Mouse (Mus musculus): ENCODE measurements around the gene Slc20a1.

DNA sequence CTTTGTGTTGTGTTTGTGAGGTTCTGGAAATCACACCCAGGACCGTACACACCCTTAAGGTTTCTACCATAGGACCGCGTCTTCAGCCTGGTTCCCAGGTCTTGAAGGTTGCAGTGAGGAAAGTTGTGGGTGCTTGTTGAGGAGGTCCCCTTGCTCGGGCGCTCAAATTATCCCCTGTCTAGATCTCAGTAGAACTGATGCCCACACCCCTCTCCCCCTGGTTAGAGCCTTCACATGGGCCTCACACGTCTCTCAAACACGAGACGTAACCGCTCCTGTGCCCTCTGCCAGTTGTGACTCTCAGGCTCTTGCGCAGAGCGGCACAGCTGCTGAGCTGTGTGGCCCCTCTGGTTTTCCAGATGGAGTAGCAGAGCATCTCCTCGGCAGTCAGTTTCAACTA, 48.4 kb downstream of the Slc20a1 start:
- TF ChIP-seq CTCF (IDR thresholded peaks at IDR 0.05; ENCODE audit: low read depth) (no peak), EP300 (IDR thresholded peaks at IDR 0.05; ENCODE audit: low read depth) (no peak)
